Mouse (Mus musculus) forebrain, embryonic 11.5 days (tissue): Measurements from ENCODE around the gene Gnao1. TPM values are rescaled to one million over a fixed set of nuclear protein-coding genes. Genes with fewer than 3 reads are reported as not detected.

ENCODE experiments used
- ATAC-seq: fragments of 200-750 bp; cut with Nextera tagmentation; replicated peaks from 2 replicates; pipeline ENCODE4 v1.8.0; 2017; ENCODE audit warnings: moderate TSS enrichment; ENCODE audit not compliant: low FRiP score
- DNase-seq: peaks from one replicate; pipeline ENCODE4 v3.0.0-alpha.2; 2017; ENCODE audit warnings: low spot score
- H3K27ac ChIP-seq: fragments of 300-500 bp; sonication (generic); 2 replicates; pipeline ENCODE4 v1.5.1; 2014; ENCODE audit warnings: low read depth, low read length
- H3K27me3 ChIP-seq: fragments of 300-500 bp; sonication (generic); 2 replicates; pipeline ENCODE4 v1.6.1; 2014; ENCODE audit warnings: mild to moderate bottlenecking, low read length, mixed read lengths; ENCODE audit not compliant: control insufficient read depth, insufficient read depth
- H3K36me3 ChIP-seq: fragments of 300-500 bp; sonication (generic); 2 replicates; pipeline ENCODE4 v1.6.1; 2014; ENCODE audit warnings: mild to moderate bottlenecking, low read length, moderate library complexity, mixed read lengths; ENCODE audit not compliant: control insufficient read depth, insufficient read depth
- H3K4me1 ChIP-seq: fragments of 300-500 bp; sonication (generic); replicated peaks from 2 replicates; pipeline ENCODE4 v1.6.1; 2014; ENCODE audit warnings: low read length, mixed read lengths; ENCODE audit not compliant: control insufficient read depth, insufficient read depth
- H3K4me2 ChIP-seq: fragments of 300-500 bp; sonication (generic); 2 replicates; pipeline ENCODE4 v1.6.1; 2014; ENCODE audit warnings: low read depth, mild to moderate bottlenecking, low read length, moderate library complexity, mixed read lengths; ENCODE audit not compliant: severe bottlenecking
- H3K4me3 ChIP-seq: fragments of 300-500 bp; sonication (generic); 2 replicates; pipeline ENCODE4 v1.5.1; 2014; ENCODE audit warnings: low read depth, low read length
- H3K9ac ChIP-seq: fragments of 300-500 bp; sonication (generic); 2 replicates; pipeline ENCODE4 v1.6.1; 2014; ENCODE audit warnings: low read length
- H3K9me3 ChIP-seq: fragments of 300-500 bp; sonication (generic); 2 replicates; pipeline ENCODE4 v1.6.1; 2016; ENCODE audit warnings: low read length, mixed read lengths; ENCODE audit not compliant: control insufficient read depth
- WGBS: fragments of 180-500 bp; shearing (Covaris S2); extraction: QIAGEN DNeasy Blood & Tissue Kit; methylation state at CpG from one replicate; pipeline ENCODE4 v1.1.7; 2014; 5-methylcytosine and 5-hydroxymethylcytosine counted together
- microRNA-seq: library from miRNA; unstranded; fragments of <30 nt; microRNA quantifications from one replicate; pipeline ENCODE4, GENCODE M21; 2016; ENCODE audit not compliant: insufficient number of aligned reads
- polyA plus RNA-seq: library from polyadenylated mRNA; unstranded; fragments of >200 nt; fragmentation: Nextera tagmentation; extraction: Ambion mirVana; gene quantifications from 2 replicates; pipeline ENCODE4 v1.2.1, GENCODE M21; 2014

The Gnao1 gene
- polyA plus RNA-seq, 1 experiment from 2014 or later = 45.5 TPM

- H3K4me1 ChIP-seq = peaks cover 13% of the 10 kb centered on the region; the same call in 1 of the 2 replicates
- under 1% methylated on average over 121 of the region's 130 CpGs for WGBS
- ATAC-seq = peak; percentile 94
- H3K9ac ChIP-seq = peak within 1 kb of the TSS; percentile 98
- H3K9me3 ChIP-seq = no peaks in the 10 kb centered on the region
- no peaks in the 10 kb centered on the region for H3K27me3 ChIP-seq
- no peaks in the 10 kb centered on the region for H3K36me3 ChIP-seq
- peak; percentile 87 for DNase-seq
- peak within 1 kb of the TSS; percentile 56 for H3K4me2 ChIP-seq
- peak within 1 kb of the TSS; percentile 89 for H3K4me3 ChIP-seq
- H3K27ac ChIP-seq = peak within 1 kb of the TSS; percentile 91
These were observed 202.5 kb downstream of the Gnao1 start, which contains the start of gene Amfr for GRCm38 (mm10) chr8:94012013-94012951. TSS of gene Amfr (minus strand) at chr8:94012842.

- Histone ChIP-seq H3K9me3 (no peaks in the 10 kb centered on the region), H3K4me2 (peak overlapping the region; percentile 56), H3K27me3 (no peaks in the 10 kb centered on the region), H3K36me3 (no peaks in the 10 kb centered on the region), H3K4me1 (peaks cover 13% of the 10 kb centered on the region; the same call in 1 of the 2 replicates), H3K9ac (peak overlapping the region; percentile 98), H3K4me3 (peak overlapping the region; percentile 89), H3K27ac (peak overlapping the region; percentile 91; the same call in 1 of the 2 replicates)
- DNase-seq (no peak), ATAC-seq (no peak)
- 46% methylated on average over 7 of the region's 7 CpGs for WGBS
These were observed 203.4 kb downstream of the Gnao1 start for GRCm38 (mm10) chr8:94013026-94013612.

Small RNA genes lying within 50 kb of the gene (microRNA-seq; reads per million reads assigned to microRNA genes)
- gene Gm24159 = not detected

Other genes starting within 250 kb of the Gnao1 start
- gene Amfr, start 202.9 kb downstream of the Gnao1 start, polyA plus RNA-seq = 60.5 and 65.3 TPM in 2 replicates
- gene Nudt21, start 227.1 kb downstream of the Gnao1 start, polyA plus RNA-seq = 195 and 201 TPM in 2 replicates
- gene Ogfod1, start 227.2 kb downstream of the Gnao1 start, polyA plus RNA-seq = 16.3 and 18.7 TPM in 2 replicates